Mouse (Mus musculus) bone marrow, adult 2 months (tissue): ENCODE data around the gene Cyth1.

ENCODE experiments used
- CTCF ChIP-seq: fragments of 200-500 bp; IDR thresholded peaks from 2 replicates; pipeline ENCODE4 v1.5.1; 2011; ENCODE audit warnings: low read length, control low read depth; ENCODE audit not compliant: control insufficient read depth, insufficient read depth
- POLR2A ChIP-seq: fragments of 200-500 bp; IDR thresholded peaks from 2 replicates; pipeline ENCODE4 v1.6.1; 2011; ENCODE audit warnings: low read depth, mild to moderate bottlenecking, control low read depth, low read length, borderline replicate concordance; ENCODE audit not compliant: control insufficient read depth

GRCm38 (mm10) chr11:118102838-118103237 lies 145.6 kb downstream of the Cyth1 start:
- TF ChIP-seq POLR2A (no peak), CTCF (peak; percentile 100)
